Mouse (Mus musculus) 3134 (cell line): ENCODE measurements around the gene Fbxl14.

Experiments
- DNase-seq: peaks from one replicate; pipeline ENCODE4 v3.0.0-alpha.2; 2011; ENCODE audit warnings: low spot score; ENCODE audit not compliant: insufficient read length; ENCODE audit errors: extremely low read depth

The Fbxl14 gene

DNA sequence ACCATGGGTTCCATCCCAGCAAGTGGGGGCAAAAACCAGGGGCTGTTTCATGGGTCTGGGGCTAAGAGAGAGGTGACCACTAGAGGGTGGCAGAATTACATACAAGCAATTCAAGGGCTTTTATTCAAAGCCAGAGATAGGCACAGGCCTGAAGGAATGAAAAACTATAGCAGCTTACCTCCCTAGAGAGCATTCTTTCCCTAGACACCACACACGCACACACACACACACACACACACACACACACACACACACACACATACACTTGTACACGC, 11.7 kb upstream of the Fbxl14 start:
- DNase-seq = no peak

GRCm38 (mm10) chr6:119470777-119471176, 8.7 kb upstream of the Fbxl14 start:
- no peak for DNase-seq

- peak; percentile 35 for DNase-seq
Observed at GRCm38 (mm10) chr6:119472135-119472534, 7.3 kb upstream of the Fbxl14 start.

DNA sequence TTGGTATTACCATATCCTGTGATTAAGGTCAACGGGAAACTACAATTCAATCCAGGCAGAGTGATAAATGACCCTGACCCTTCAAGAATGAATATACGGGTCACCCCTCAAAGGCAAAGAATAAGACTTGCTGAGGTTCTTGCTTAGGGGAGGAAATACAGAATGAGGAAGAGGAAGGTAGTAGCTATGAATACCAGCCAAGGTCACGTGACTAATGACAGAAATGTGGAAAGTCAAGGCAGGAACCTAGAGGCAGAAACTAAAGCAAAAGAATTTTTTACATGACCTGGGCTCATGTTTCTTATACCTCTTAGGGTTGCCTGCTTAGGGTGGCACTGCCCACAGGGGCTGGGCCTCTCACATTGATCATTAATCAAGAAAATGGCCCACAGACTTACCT, 6.8 kb upstream of the Fbxl14 start:
- DNase-seq = no peak

DNA sequence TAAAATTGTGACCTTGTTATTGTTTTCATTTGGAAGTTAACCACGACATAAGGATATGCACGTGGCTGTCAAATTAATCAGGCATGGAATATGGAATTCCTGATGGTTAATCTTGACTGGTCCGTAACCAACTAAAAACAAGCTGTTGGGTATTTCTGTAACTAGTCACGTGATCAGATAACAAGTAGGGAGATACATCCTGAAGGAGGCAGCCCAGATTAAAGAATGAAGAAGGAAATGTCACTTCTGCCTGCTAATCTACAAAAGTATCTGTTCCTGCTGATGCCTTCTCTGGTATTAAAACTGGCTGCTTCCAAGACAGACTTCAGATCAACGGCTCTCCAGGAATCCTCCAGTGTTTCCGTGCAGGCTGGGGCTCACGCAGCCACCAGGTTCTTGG, 6.0 kb upstream of the Fbxl14 start:
- DNase-seq = no peak

DNA sequence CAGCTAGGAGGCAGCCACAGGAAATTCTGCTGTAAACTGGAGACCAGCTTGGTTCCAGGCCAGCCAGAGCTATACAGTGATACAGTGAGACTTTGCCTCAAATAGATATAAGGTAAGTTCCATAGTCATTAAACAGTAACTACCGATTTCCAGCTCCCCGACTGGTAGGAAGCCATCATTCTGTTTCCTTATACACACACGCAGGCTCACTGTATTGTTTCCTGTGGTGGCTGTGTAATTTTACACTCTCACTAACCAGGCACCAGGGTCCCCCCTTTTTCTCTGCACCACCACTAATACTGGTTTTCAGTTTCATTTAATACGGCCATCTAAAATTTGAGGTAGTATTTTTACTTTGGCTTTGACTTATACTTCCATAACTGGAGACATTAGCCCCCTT, 5.5 kb upstream of the Fbxl14 start:
- DNase-seq = no peak

GRCm38 (mm10) chr6:119475988-119476387, 3.5 kb upstream of the Fbxl14 start:
- DNase-seq = no peak

GRCm38 (mm10) chr6:119477686-119478310, 1.7 kb upstream of the Fbxl14 start:
- DNase-seq = no peak

DNA sequence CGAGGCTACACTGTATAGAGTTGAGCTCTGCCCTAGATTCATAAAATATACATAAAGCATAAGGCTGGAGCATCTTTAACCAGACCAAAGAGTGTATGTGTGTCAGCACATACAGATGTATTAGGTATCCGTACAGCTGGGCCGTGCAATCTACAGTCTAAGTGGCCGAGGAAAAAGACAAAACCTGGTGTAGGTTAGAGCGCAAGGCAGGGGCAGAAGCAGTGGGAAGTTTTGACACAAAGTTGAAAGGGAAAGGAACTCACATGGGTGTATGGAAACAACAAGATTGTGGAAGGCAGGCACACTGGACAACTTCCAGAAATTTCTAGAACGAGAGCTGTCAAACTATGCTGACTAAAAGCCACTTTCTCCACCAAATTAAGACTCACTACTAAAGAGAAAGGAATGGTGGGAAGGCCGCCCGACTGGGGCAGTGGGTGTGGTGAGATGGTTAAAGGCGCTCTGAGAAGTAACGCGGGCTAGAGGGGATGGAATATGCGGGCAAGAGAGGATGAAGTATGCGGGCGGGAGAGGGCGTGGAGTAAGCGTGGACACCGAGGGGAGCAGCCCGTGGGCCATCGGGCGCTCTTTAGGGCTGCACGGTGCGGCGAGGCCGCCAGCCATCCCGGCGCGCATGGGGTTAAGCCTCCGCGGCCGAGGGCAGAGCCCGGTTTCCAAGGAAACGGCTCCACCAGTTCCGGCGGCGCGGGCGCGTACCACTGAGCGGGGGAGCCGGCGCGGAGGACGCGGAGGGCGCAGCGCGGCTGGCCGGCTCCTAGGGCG, 717 bp upstream of the Fbxl14 start:
- DNase-seq = peak; percentile 95

DNA sequence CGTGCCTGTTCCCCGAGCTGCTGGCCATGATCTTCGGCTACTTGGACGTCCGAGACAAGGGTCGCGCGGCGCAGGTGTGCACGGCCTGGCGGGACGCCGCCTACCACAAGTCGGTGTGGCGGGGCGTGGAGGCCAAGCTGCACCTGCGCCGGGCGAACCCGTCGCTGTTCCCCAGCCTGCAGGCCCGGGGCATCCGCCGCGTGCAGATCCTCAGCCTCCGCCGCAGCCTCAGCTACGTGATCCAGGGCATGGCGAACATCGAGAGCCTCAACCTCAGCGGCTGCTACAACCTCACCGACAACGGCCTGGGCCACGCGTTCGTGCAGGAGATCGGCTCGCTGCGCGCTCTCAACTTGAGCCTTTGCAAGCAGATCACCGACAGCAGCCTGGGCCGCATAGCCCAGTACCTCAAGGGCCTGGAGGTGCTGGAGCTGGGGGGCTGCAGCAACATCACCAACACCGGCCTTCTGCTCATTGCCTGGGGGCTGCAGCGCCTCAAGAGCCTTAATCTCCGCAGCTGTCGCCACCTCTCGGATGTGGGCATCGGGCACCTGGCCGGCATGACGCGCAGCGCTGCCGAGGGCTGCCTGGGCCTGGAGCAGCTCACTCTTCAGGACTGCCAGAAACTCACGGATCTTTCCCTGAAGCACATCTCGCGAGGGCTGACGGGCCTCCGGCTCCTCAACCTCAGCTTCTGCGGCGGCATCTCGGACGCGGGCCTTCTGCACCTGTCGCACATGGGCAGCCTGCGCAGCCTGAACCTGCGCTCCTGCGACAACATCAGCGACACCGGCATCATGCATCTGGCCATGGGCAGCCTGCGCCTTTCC, 623 bp downstream of the Fbxl14 start:
- DNase-seq = peak; percentile 85

DNA sequence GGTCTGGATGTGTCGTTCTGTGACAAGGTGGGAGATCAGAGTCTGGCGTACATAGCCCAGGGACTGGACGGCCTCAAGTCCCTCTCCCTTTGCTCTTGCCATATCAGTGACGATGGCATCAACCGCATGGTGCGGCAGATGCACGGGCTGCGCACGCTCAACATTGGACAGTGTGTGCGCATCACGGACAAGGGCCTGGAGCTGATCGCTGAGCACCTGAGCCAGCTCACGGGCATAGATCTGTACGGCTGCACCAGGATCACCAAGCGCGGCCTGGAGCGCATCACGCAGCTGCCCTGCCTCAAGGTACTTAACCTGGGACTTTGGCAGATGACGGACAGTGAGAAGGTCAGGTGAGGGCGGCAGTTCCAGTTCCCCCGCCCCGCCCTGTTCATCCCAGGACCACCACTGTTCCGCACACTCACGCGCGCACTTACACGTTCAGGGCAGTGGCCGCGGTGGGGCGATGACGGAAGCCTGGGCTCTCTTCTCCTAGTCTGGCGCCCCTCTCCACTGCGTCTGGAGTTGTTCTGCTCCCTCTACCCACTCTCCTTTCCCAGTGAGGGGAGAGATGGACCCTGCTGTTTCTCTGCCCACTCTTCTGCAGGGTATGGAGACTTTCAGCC, 1.4 kb downstream of the Fbxl14 start:
- no peak for DNase-seq

DNA sequence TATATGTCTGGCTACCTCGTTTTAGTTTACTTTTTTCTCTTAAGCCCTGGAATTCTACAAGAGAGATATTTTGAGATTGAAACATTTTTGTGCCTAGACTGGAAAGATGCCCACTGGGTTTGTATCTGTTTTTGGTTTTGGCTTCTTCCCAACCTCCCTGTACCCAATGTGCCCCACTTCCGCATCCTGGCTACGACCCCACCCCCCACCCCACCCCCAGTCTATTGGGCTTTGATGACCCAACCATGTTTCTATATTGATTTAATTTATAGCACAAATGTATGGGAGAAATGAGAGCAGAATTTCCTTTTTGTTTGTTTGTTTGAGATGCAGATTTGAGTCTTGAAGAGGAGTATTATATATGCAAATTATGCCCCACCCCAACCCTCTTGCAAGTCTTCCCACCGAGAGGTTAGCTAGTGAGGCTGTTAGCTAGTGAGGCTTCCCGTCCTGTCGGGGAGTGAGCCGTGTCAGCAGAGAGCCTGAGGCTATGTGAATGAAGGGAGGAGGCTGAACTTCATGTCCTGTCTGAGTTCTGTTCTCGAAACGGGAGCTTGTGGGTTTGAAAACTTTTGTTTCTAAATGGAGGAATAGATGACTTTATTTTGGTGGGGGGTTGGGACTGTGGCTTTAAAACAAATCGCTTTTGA, 2.4 kb downstream of the Fbxl14 start:
- peak; percentile 42 for DNase-seq

- no peak for DNase-seq
Observed at GRCm38 (mm10) chr6:119482958-119483600, 3.6 kb downstream of the Fbxl14 start.

GRCm38 (mm10) chr6:119485486-119485885, 6.0 kb downstream of the Fbxl14 start:
- DNase-seq = no peak

DNA sequence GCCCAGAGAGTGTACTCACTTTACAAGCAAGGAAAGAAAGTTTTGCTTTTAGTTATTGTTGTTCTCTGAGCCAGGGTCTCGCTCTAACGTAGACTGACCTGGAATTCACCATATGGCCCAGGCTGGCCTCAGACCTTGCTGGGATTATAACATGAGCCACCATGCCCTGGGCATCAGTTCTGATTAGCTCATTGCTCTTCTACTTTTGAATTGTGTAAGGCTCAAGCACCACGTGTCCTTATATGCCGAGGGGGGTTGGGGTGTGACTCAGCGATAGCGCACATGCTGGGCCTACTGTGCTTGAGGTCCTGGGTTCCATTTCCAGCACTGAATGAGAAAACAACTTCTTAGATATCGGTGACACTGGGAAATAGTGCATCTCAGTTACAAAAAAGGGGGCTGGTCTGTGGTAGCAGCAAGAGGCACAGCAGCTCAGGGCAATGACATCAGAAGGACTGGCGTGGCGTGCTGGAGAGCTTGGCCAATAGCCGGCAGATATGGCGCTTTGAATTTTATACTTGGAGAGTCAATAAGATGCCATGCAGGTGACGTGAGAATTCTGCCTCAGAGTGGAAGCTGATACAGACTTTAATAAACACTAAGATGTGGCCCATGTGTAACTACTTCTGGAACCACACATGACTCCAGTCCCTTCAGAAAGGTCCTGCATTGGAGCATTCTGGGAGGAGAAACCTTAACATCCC, 7.1 kb downstream of the Fbxl14 start:
- DNase-seq = no peak

GRCm38 (mm10) chr6:119487085-119487458, 7.6 kb downstream of the Fbxl14 start:
- no peak for DNase-seq

DNA sequence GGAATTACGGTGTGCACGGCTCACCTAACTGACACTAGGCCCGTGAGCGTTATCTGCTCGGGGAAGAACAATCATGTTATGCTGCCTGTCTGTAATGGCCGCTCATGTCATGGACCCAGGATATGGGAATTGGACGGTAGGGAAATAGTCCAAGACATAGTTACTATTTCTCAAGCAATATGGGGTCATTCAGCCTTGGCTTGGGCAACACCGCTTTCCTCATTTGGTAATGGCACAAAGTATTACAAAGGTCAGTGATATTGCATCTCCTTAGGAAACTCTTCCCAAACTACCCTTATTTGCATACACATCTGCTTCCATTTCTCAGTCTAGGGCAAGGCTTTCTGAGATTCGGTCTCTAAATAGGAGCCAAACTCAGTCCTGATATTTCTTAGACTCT, 8.2 kb downstream of the Fbxl14 start:
- DNase-seq = no peak

DNA sequence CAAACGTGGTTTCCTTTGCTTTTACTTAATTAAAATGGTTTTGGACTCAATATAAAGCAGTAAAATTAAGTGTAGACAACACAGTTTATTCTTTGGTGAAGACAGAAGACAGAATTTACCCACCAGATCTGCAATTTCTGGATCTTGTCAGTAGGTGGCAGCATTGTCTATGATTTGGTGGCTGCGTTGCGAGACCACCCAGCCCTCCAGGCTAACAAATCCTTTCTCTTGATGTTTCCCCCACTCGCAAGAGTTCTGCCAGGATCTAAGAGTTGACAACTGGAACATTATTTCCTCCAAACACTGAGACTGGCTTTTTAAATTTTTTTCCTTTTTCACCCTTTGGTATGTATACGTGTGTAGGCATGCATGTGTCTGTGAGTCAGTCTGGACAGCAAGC, 10.3 kb downstream of the Fbxl14 start:
- no peak for DNase-seq

GRCm38 (mm10) chr6:119490549-119490948, 11.1 kb downstream of the Fbxl14 start:
- no peak for DNase-seq

DNA sequence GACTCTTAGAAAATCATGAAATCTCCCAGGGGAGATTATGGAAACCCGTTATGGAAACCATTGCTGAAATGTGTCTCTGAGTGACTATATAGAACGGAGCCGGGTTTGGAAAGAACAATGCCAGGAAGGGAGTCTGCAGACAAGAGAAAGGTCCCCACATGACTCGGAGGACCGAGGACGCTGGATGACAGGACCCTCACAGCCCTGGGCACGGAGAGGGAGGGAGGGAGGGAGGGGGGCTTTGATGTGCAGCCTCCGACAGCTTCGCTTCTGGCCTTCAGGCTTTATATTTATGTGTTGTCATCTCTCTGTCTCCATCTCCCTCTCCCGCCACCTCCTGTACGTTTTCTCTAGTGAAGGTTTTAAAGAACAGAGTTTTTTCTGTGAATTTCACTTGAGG, 11.5 kb downstream of the Fbxl14 start:
- DNase-seq = no peak
